ENCODE assay signal across 8 mouse cellular contexts in the genomic region with DNA sequence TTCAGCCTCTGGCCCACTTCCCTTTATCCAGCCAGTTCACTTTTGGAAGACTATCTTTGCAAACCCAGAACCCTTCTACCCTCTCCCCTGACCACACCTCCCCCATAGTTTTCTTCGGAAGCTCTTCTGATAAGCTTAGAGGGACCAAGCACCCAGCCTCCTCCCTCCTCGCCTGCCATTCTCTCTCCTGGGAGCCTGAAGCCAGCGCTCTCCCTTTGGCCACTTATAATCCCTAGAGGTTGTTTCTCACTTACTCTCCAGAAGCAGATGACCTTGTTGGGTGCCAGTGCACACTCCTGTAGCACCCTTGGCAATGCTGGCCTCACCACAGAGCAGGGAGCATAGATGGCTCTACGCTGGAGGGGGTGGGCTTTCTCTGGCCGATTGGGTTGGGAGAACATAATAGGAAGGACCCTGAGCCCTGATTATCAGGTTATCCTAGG. TPM values are rescaled to one million over a fixed set of nuclear protein-coding genes. Genes with fewer than 3 reads are reported as not detected.
DNase-seq lines count a peak whose midpoint lies in the region; ATAC-seq and TF ChIP-seq lines count a peak whose summit lies in the region.

No protein-coding gene starts in this region.

- peak; percentile 63 for ATAC-seq in heart, embryonic 16.5 days (replicated peaks; ENCODE audit: extremely low read depth, insufficient read depth, low FRiP score)

- H3K4me3 ChIP-seq in kidney, adult 2 months (ENCODE audit: insufficient read depth, low read depth, low read length): no peak overlapping the region
- H3K4me3 ChIP-seq in heart, embryonic 16.5 days (ENCODE audit: low read length): peak overlapping the region; percentile 33

- H3K27me3 ChIP-seq in kidney, adult 2 months (replicated peaks; ENCODE audit: control insufficient read depth, insufficient read depth, low read length): no peaks in the 10 kb centered on the region
- H3K27me3 ChIP-seq in heart, embryonic 16.5 days (ENCODE audit: control insufficient read depth, insufficient read depth, low read length): no peaks in the 10 kb centered on the region

- no peak for TF ChIP-seq POLR2A in kidney, adult 2 months (IDR thresholded peaks at IDR 0.05; ENCODE audit: low read depth, low read length)

- no peak for DNase-seq in kidney, adult 2 months
- no peak for DNase-seq in kidney, postnatal 10 days
- DNase-seq in cerebellum, postnatal 25 days: peak; percentile 49 to 57
- DNase-seq in lung, postnatal 36 days: peak; percentile 37
- DNase-seq in testis, postnatal 10 days (ENCODE audit: low spot score): no peak
- no peak for DNase-seq in right cerebral cortex, postnatal 25 days
- DNase-seq in right cerebral cortex, adult 2 months (ENCODE audit: low spot score in 2 of 2): no peak

- 60% methylated on average over 5 of the region's 5 CpGs for WGBS in kidney, adult 2 months
- 25% methylated on average over 5 of the region's 5 CpGs for WGBS in heart, embryonic 16.5 days

- TF ChIP-seq CTCF in kidney, adult 2 months (conservative IDR thresholded peaks at IDR 0.05; ENCODE audit: insufficient read depth, insufficient read length, low read depth, low read length): no peak

- no peaks in the 10 kb centered on the region for H3K9me3 ChIP-seq in heart, embryonic 16.5 days (replicated peaks; ENCODE audit: control insufficient read depth, low read length)

- H3K4me1 ChIP-seq in kidney, adult 2 months (ENCODE audit: control insufficient read depth, insufficient read depth, low read length): peaks cover 31% of the 10 kb centered on the region
- H3K4me1 ChIP-seq in heart, embryonic 16.5 days (ENCODE audit: control insufficient read depth, insufficient read depth, low read length): peaks cover 65% of the 10 kb centered on the region

- H3K36me3 ChIP-seq in kidney, adult 2 months (ENCODE audit: control insufficient read depth, insufficient read depth, low read length): no peaks in the 10 kb centered on the region
- no peaks in the 10 kb centered on the region for H3K36me3 ChIP-seq in heart, embryonic 16.5 days (ENCODE audit: control insufficient read depth, insufficient read depth)

- H3K4me2 ChIP-seq in heart, embryonic 16.5 days (ENCODE audit: low read depth, low read length): peak overlapping the region; percentile 71

- peak overlapping the region; percentile 73 for H3K9ac ChIP-seq in heart, embryonic 16.5 days (ENCODE audit: low read length)

- peak overlapping the region; percentile 97 for H3K27ac ChIP-seq in kidney, adult 2 months (ENCODE audit: insufficient read depth, low read depth, low read length)
- peak overlapping the region; percentile 100 for H3K27ac ChIP-seq in heart, embryonic 16.5 days (ENCODE audit: low read length)

RNA-seq across cellular contexts. Expression of a gene that starts 13.5 kb away (rescaled TPM):
- 11.9 and 13.3 TPM in 2 replicates for polyA plus RNA-seq in kidney, adult 2 months (2012; rRNA removed)
- 15.2 and 15.7 TPM in 2 replicates for polyA plus RNA-seq in heart, embryonic 16.5 days (2015; fragmentation: Nextera tagmentation; extraction: Ambion mirVana)

RNA-seq across cellular contexts. Expression of a gene that starts 25.5 kb away (rescaled TPM):
- polyA plus RNA-seq in kidney, adult 2 months (2012; rRNA removed): 73.0 and 77.1 TPM in 2 replicates
- 45.8 and 48.9 TPM in 2 replicates for polyA plus RNA-seq in heart, embryonic 16.5 days (2015; fragmentation: Nextera tagmentation; extraction: Ambion mirVana)

RNA-seq across cellular contexts. Expression of a gene that starts 41.4 kb away (rescaled TPM):
- polyA plus RNA-seq in kidney, adult 2 months (2012; rRNA removed): 114 and 119 TPM in 2 replicates
- 1.0 and 5.6 TPM in 2 replicates for polyA plus RNA-seq in heart, embryonic 16.5 days (2015; fragmentation: Nextera tagmentation; extraction: Ambion mirVana)

RNA-seq across cellular contexts. Expression of a gene that starts 43.9 kb away (rescaled TPM):
- 0.91 and 0.95 TPM in 2 replicates for polyA plus RNA-seq in kidney, adult 2 months (2012; rRNA removed)
- polyA plus RNA-seq in heart, embryonic 16.5 days (2015; fragmentation: Nextera tagmentation; extraction: Ambion mirVana): 0.21 TPM in 1 of 2 replicates, not detected in the other

RNA-seq across cellular contexts. Expression of a gene that starts 53.0 kb away (rescaled TPM):
- 35.6 and 37.2 TPM in 2 replicates for polyA plus RNA-seq in kidney, adult 2 months (2012; rRNA removed)
- polyA plus RNA-seq in heart, embryonic 16.5 days (2015; fragmentation: Nextera tagmentation; extraction: Ambion mirVana): 48.7 and 60.5 TPM in 2 replicates

Comparison
In these comparisons a context has a peak if more than half of its experiments do, and no peak if none do; other contexts are left out.
1. DNase-seq: peak in cerebellum, postnatal 25 days (2 of 2) and lung, postnatal 36 days (single experiment); none in kidney, adult 2 months (single experiment), kidney, postnatal 10 days (single experiment), testis, postnatal 10 days (single experiment), right cerebral cortex, postnatal 25 days (single experiment) and right cerebral cortex, adult 2 months (0 of 2).
2. RNA of a gene that starts 41.4 kb away (polyA plus RNA-seq): 114 to 119 TPM in kidney, adult 2 months; 1.0 to 5.6 TPM in heart, embryonic 16.5 days; every median in the first group is over 10 times any median in the second.